Comparison of ENCODE assay signal across 9 mouse cellular contexts in the genomic region with DNA sequence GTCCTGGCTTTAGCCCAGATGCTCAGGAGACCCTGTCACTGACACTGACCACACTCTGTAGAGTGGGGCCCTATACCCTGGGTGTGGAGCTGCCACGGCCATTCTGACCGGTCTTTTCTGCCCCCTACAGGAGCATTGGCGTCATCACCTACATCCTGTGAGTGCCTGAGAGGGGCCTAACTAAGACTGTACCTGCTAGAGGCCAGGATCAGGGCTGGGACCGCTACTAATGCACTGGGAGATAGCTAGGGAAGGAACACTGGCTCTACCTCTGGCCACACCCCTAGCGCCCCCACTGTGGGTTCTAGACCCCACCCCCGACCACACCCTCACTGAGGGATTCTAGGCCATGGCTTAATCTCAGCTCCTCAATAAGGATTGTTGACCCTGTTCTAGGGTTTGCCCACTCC. TPM values are rescaled to one million over a fixed set of nuclear protein-coding genes. Genes with fewer than 3 reads are reported as not detected.
DNase-seq lines count a peak whose midpoint lies in the region; ATAC-seq lines count a peak whose summit lies in the region.
"Had no signal": no experiment of that assay in that cellular context is flagged by ENCODE, and none has a peak within 500 bp of the region (broad histone marks: within the 10 kb centered on the region; RNA-seq: fewer than 3 reads in every experiment).

No protein-coding gene starts in this region.

- DNase-seq in heart, adult 11 months = peak; percentile 94
- DNase-seq in heart, adult 8-10 months (ENCODE audit: low spot score) = no peak
- DNase-seq in neural tube, embryonic 11.5 days (ENCODE audit: low spot score) = no peak
- DNase-seq in neural tube, embryonic 10.5 days (ENCODE audit: extremely low spot score, low spot score) = no peak
- no peak for DNase-seq in urinary bladder, postnatal 25 days (ENCODE audit: low spot score)
- DNase-seq in embryo, embryonic 11 days = no peak

- no peak overlapping the region for H3K4me2 ChIP-seq in neural tube, embryonic 11.5 days (ENCODE audit: low read depth)
- H3K4me2 ChIP-seq in kidney, embryonic 16.5 days (replicated peaks; ENCODE audit: low read depth, low read length) = no peak overlapping the region
- H3K4me2 ChIP-seq in stomach, embryonic 16.5 days (ENCODE audit: low read depth, low read length) = no peak overlapping the region

- ATAC-seq in neural tube, embryonic 11.5 days (ENCODE audit: insufficient read depth, low FRiP score, low TSS enrichment) = no peak
- no peak for ATAC-seq in kidney, embryonic 16.5 days (ENCODE audit: low FRiP score, low TSS enrichment)
- no peak for ATAC-seq in stomach, embryonic 16.5 days (ENCODE audit: insufficient read depth, low FRiP score)
- ATAC-seq: inflammation-experienced regulatory T-cells, adult 6 months had no signal

- H3K27ac ChIP-seq in neural tube, embryonic 11.5 days (ENCODE audit: low read depth, low read length) = peak overlapping the region; percentile 23; the same call in 1 of the 2 replicates
- 0 out of 2 replicates have a peak overlapping the region, but pooled peaks have one; percentile 34 for H3K27ac ChIP-seq in kidney, embryonic 16.5 days (ENCODE audit: low read length)
- peak overlapping the region; percentile 92 for H3K27ac ChIP-seq in stomach, embryonic 16.5 days (ENCODE audit: low read length)

- H3K9me3 ChIP-seq in neural tube, embryonic 11.5 days (ENCODE audit: control insufficient read depth, low read length) = no peaks in the 10 kb centered on the region
- no peaks in the 10 kb centered on the region for H3K9me3 ChIP-seq in kidney, embryonic 16.5 days (ENCODE audit: low read length)
- no peaks in the 10 kb centered on the region for H3K9me3 ChIP-seq in stomach, embryonic 16.5 days (replicated peaks; ENCODE audit: control insufficient read depth, low read length)

- peaks cover 13% of the 10 kb centered on the region for H3K4me1 ChIP-seq in neural tube, embryonic 11.5 days (ENCODE audit: control insufficient read depth, insufficient read depth, low read length)
- peaks cover 31% of the 10 kb centered on the region for H3K4me1 ChIP-seq in kidney, embryonic 16.5 days (ENCODE audit: insufficient read depth, low read length)
- H3K4me1 ChIP-seq in stomach, embryonic 16.5 days (ENCODE audit: control insufficient read depth, insufficient read depth, low read length) = peaks cover 32% of the 10 kb centered on the region

- H3K9ac ChIP-seq in neural tube, embryonic 11.5 days (ENCODE audit: low read length) = no peak overlapping the region
- H3K9ac ChIP-seq in kidney, embryonic 16.5 days (replicated peaks; ENCODE audit: low read length) = no peak overlapping the region
- H3K9ac ChIP-seq in stomach, embryonic 16.5 days (ENCODE audit: low read length) = no peak overlapping the region; the same call in 1 of the 2 replicates

- 73% methylated on average over 6 of the region's 6 CpGs for WGBS in neural tube, embryonic 11.5 days
- 75% methylated on average over 6 of the region's 6 CpGs for WGBS in kidney, embryonic 16.5 days
- 61% methylated on average over 6 of the region's 6 CpGs for WGBS in stomach, embryonic 16.5 days

- H3K4me3 ChIP-seq in neural tube, embryonic 11.5 days (ENCODE audit: low read depth, low read length) = no peak overlapping the region
- H3K4me3 ChIP-seq in kidney, embryonic 16.5 days (ENCODE audit: low read length) = no peak overlapping the region
- H3K4me3 ChIP-seq in stomach, embryonic 16.5 days (replicated peaks; ENCODE audit: low read length) = no peak overlapping the region

- H3K27me3 ChIP-seq in neural tube, embryonic 11.5 days (ENCODE audit: control insufficient read depth, insufficient read depth, low read length) = peaks cover 20% of the 10 kb centered on the region
- peaks cover 22% of the 10 kb centered on the region for H3K27me3 ChIP-seq in kidney, embryonic 16.5 days (ENCODE audit: insufficient read depth, low read length)
- peaks cover 6% of the 10 kb centered on the region for H3K27me3 ChIP-seq in stomach, embryonic 16.5 days (ENCODE audit: control insufficient read depth, insufficient read depth, low read length)

- H3K36me3 ChIP-seq in neural tube, embryonic 11.5 days (ENCODE audit: control insufficient read depth, insufficient read depth, low read length) = 0 out of 2 replicates have a peak, but pooled peaks cover 3% of the 10 kb centered on the region
- peaks cover 28% of the 10 kb centered on the region; the same call in 1 of the 2 replicates for H3K36me3 ChIP-seq in kidney, embryonic 16.5 days (ENCODE audit: insufficient read depth, low read length)
- 0 out of 2 replicates have a peak, but pooled peaks cover 10% of the 10 kb centered on the region for H3K36me3 ChIP-seq in stomach, embryonic 16.5 days (ENCODE audit: control insufficient read depth, insufficient read depth, low read length)

RNA-seq across cellular contexts. Expression of a gene that starts 7.3 kb away (rescaled TPM):
- total RNA-seq in heart, adult 8-10 months (2022) = not detected
- not detected in 2 replicates for polyA plus RNA-seq in neural tube, embryonic 11.5 days (2014; fragmentation: Nextera tagmentation; extraction: Ambion mirVana)
- polyA plus RNA-seq in kidney, embryonic 16.5 days (2015; fragmentation: Nextera tagmentation; extraction: Ambion mirVana) = not detected in 2 replicates
- polyA plus RNA-seq in stomach, embryonic 16.5 days (2015; fragmentation: Nextera tagmentation; extraction: Ambion mirVana) = not detected in 2 replicates
- polyA plus RNA-seq: inflammation-experienced regulatory T-cells, adult 6 months had no signal

RNA-seq across cellular contexts. Expression of a gene that starts 8.1 kb away (rescaled TPM):
- total RNA-seq in heart, adult 8-10 months (2022) = 10 to 100 TPM; 26.3 to 35.5 (median 29.8) TPM
- polyA plus RNA-seq in neural tube, embryonic 11.5 days (2014; fragmentation: Nextera tagmentation; extraction: Ambion mirVana) = 56.4 and 58.6 TPM in 2 replicates
- polyA plus RNA-seq in kidney, embryonic 16.5 days (2015; fragmentation: Nextera tagmentation; extraction: Ambion mirVana) = 38.4 and 39.3 TPM in 2 replicates
- 30.5 and 32.4 TPM in 2 replicates for polyA plus RNA-seq in stomach, embryonic 16.5 days (2015; fragmentation: Nextera tagmentation; extraction: Ambion mirVana)

RNA-seq across cellular contexts. Expression of a gene that starts 10.9 kb away (rescaled TPM):
- 10 to 100 TPM in 1 of 4 experiments, 1 to 10 TPM in 3; 5.8 to 18.8 (median 8.2) TPM for total RNA-seq in heart, adult 8-10 months (2022)
- 0.12 TPM in 2 replicates for polyA plus RNA-seq in neural tube, embryonic 11.5 days (2014; fragmentation: Nextera tagmentation; extraction: Ambion mirVana)
- not detected in 2 replicates for polyA plus RNA-seq in kidney, embryonic 16.5 days (2015; fragmentation: Nextera tagmentation; extraction: Ambion mirVana)
- 0.57 TPM in 1 of 2 replicates, not detected in the other for polyA plus RNA-seq in stomach, embryonic 16.5 days (2015; fragmentation: Nextera tagmentation; extraction: Ambion mirVana)

RNA-seq across cellular contexts. Expression of a gene that starts 14.5 kb away (rescaled TPM):
- total RNA-seq in heart, adult 8-10 months (2022) = 1,000 to 10,000 TPM; 1,076 to 1,267 (median 1,170) TPM
- 463 and 504 TPM in 2 replicates for polyA plus RNA-seq in neural tube, embryonic 11.5 days (2014; fragmentation: Nextera tagmentation; extraction: Ambion mirVana)
- 663 and 672 TPM in 2 replicates for polyA plus RNA-seq in kidney, embryonic 16.5 days (2015; fragmentation: Nextera tagmentation; extraction: Ambion mirVana)
- 533 and 575 TPM in 2 replicates for polyA plus RNA-seq in stomach, embryonic 16.5 days (2015; fragmentation: Nextera tagmentation; extraction: Ambion mirVana)

RNA-seq across cellular contexts. Expression of a gene that starts 23.2 kb away (rescaled TPM):
- total RNA-seq in heart, adult 8-10 months (2022) = 10 to 100 TPM; 16.8 to 18.6 (median 17.0) TPM
- polyA plus RNA-seq in neural tube, embryonic 11.5 days (2014; fragmentation: Nextera tagmentation; extraction: Ambion mirVana) = 68.3 and 68.4 TPM in 2 replicates
- polyA plus RNA-seq in kidney, embryonic 16.5 days (2015; fragmentation: Nextera tagmentation; extraction: Ambion mirVana) = 51.0 and 56.2 TPM in 2 replicates
- 34.8 and 35.8 TPM in 2 replicates for polyA plus RNA-seq in stomach, embryonic 16.5 days (2015; fragmentation: Nextera tagmentation; extraction: Ambion mirVana)

Comparison
In these comparisons a context has a peak if more than half of its experiments do, and no peak if none do; other contexts are left out.
1. H3K27ac ChIP-seq: peak in every context shown above with its lines; median percentile 92 in stomach, embryonic 16.5 days; 34 in kidney, embryonic 16.5 days; 23 in neural tube, embryonic 11.5 days.